Mouse (Mus musculus) testis, adult 2 months (tissue): ENCODE data around the gene Nrip1.

Source experiments
- CTCF ChIP-seq: fragments of 200-500 bp; IDR thresholded peaks from 2 replicates; pipeline ENCODE4 v1.5.1; 2012; ENCODE audit warnings: low read depth, mild to moderate bottlenecking, inconsistent platforms, low read length, moderate library complexity; ENCODE audit not compliant: control insufficient read depth, insufficient read depth, insufficient replicate concordance
- POLR2A ChIP-seq: fragments of 200-500 bp; IDR thresholded peaks from 2 replicates; pipeline ENCODE4 v1.6.1; 2012; ENCODE audit warnings: low read depth, mild to moderate bottlenecking, inconsistent platforms, low read length, moderate library complexity; ENCODE audit not compliant: control insufficient read depth

GRCm38 (mm10) chr16:76260296-76260695 lies 113.3 kb downstream of the Nrip1 start:
- TF ChIP-seq POLR2A (no peak), CTCF (no peak)
